Mouse (Mus musculus) CH12.LX (cell line): Measurements from ENCODE around the gene AC129217.1. TPM values are rescaled to one million over a fixed set of nuclear protein-coding genes. Genes with fewer than 3 reads are reported as not detected.

Experiments
- DNase-seq: peaks from one replicate; pipeline ENCODE4 v3.0.0-alpha.2; 2013; ENCODE audit errors: extremely low read depth
- H3K27ac ChIP-seq: 2 replicates; pipeline ENCODE4 v1.5.1; 2012; ENCODE audit warnings: low read depth, mild to moderate bottlenecking, control low read depth, moderate library complexity; ENCODE audit not compliant: insufficient read depth
- H3K27me3 ChIP-seq: replicated peaks from 2 replicates; pipeline ENCODE3; 2012; ENCODE audit warnings: inconsistent platforms
- H3K36me3 ChIP-seq, 2 experiments: replicated peaks in 1 of 2; 2 replicates each; pipeline versions ENCODE3 to v1.6.1; 2012; ENCODE audit warnings: inconsistent platforms in 1 of 2, low read length in 1 of 2, mild to moderate bottlenecking in 1 of 2, mixed read lengths in 1 of 2, moderate library complexity in 1 of 2; ENCODE audit not compliant: control insufficient read depth in 1 of 2, insufficient read depth in 1 of 2
- H3K4me1 ChIP-seq, 2 experiments: 2 replicates each; pipeline ENCODE4 v1.6.1; 2012; ENCODE audit warnings: inconsistent platforms in 1 of 2, moderate library complexity in 1 of 2; ENCODE audit not compliant: insufficient read depth in 2 of 2, control insufficient read depth in 1 of 2
- H3K4me2 ChIP-seq: 2 replicates; pipeline ENCODE4 v1.6.1; 2012; ENCODE audit warnings: low read depth, mild to moderate bottlenecking, control low read depth; ENCODE audit not compliant: poor library complexity, insufficient read depth, severe bottlenecking
- H3K4me3 ChIP-seq, 3 experiments: fragments of 150-350 bp in 1 of 3; sonication (generic) in 1 of 3; replicated peaks in 1 of 3; 2 replicates each; pipeline versions ENCODE3 to v1.5.1; 2011 to 2012; ENCODE audit warnings: low read depth in 2 of 3, low read length in 2 of 3, mild to moderate bottlenecking in 2 of 3, moderate library complexity in 2 of 3, control low read depth in 1 of 3, improper control_type of control experiment in 1 of 3, inconsistent platforms in 1 of 3, mixed read lengths in 1 of 3; ENCODE audit not compliant: poor library complexity in 1 of 3
- H3K79me2 ChIP-seq: replicated peaks from 2 replicates; pipeline ENCODE4 v1.6.1; 2012; ENCODE audit warnings: mild to moderate bottlenecking, moderate library complexity; ENCODE audit not compliant: control insufficient read depth, poor library complexity, insufficient read depth, severe bottlenecking; ENCODE audit errors: extremely low read depth
- H3K9ac ChIP-seq: 2 replicates; pipeline ENCODE4 v1.6.1; 2012; ENCODE audit warnings: low read depth, mild to moderate bottlenecking, control low read depth, moderate library complexity; ENCODE audit not compliant: insufficient read depth
- H3K9me3 ChIP-seq: replicated peaks from 2 replicates; pipeline ENCODE3; 2012; ENCODE audit warnings: low read length, inconsistent platforms, mixed read lengths
- BHLHE40 ChIP-seq: IDR thresholded peaks from 2 replicates; pipeline ENCODE4 v1.6.1; 2011; ENCODE audit warnings: mild to moderate bottlenecking, low read depth, low read length, improper control_type of control experiment
- CHD2 ChIP-seq: IDR thresholded peaks from 2 replicates; pipeline ENCODE4 v1.6.1; 2011; ENCODE audit warnings: low read length, improper control_type of control experiment
- CTCF ChIP-seq, 2 experiments: IDR thresholded peaks in 1 of 2; conservative IDR thresholded peaks in 1 of 2; 2 replicates each; pipeline ENCODE4 v1.5.1; 2011 to 2012; ENCODE audit warnings: low read depth in 2 of 2, low read length in 2 of 2, improper control_type of control experiment in 1 of 2, inconsistent platforms in 1 of 2, mild to moderate bottlenecking in 1 of 2, moderate library complexity in 1 of 2
- ELF1 ChIP-seq: IDR thresholded peaks from 2 replicates; pipeline ENCODE4 v1.6.1; 2014; ENCODE audit warnings: low read depth, mild to moderate bottlenecking, inconsistent platforms, low read length, improper control_type of control experiment
- GABPA ChIP-seq: IDR thresholded peaks from 2 replicates; pipeline ENCODE4 v1.6.1; 2012; ENCODE audit warnings: low read depth, low read length, improper control_type of control experiment, inconsistent platforms; ENCODE audit not compliant: insufficient replicate concordance
- HCFC1 ChIP-seq: IDR thresholded peaks from 2 replicates; pipeline ENCODE4 v1.6.1; 2012; ENCODE audit warnings: low read depth, mild to moderate bottlenecking, inconsistent platforms, low read length, improper control_type of control experiment
- IRF4 ChIP-seq: IDR thresholded peaks from 2 replicates; pipeline ENCODE4 v1.6.1; 2014; ENCODE audit warnings: low read depth, mild to moderate bottlenecking, inconsistent platforms, low read length, improper control_type of control experiment
- JUN ChIP-seq: IDR thresholded peaks from 2 replicates; pipeline ENCODE4 v1.6.1; 2011; ENCODE audit warnings: low read depth, mild to moderate bottlenecking, low read length, improper control_type of control experiment, moderate library complexity; ENCODE audit not compliant: insufficient read depth
- MAX ChIP-seq: IDR thresholded peaks from 2 replicates; pipeline ENCODE4 v1.6.1; 2011; ENCODE audit warnings: low read length, improper control_type of control experiment
- MXI1 ChIP-seq: IDR thresholded peaks from 2 replicates; pipeline ENCODE4 v1.6.1; 2011; ENCODE audit warnings: mild to moderate bottlenecking, low read depth, low read length, improper control_type of control experiment
- NELFE ChIP-seq: IDR thresholded peaks from 2 replicates; pipeline ENCODE4 v1.6.1; 2011; ENCODE audit warnings: low read depth, low read length, improper control_type of control experiment
- NRF1 ChIP-seq: IDR thresholded peaks from 2 replicates; pipeline ENCODE4 v1.6.1; 2014; ENCODE audit warnings: low read depth, mild to moderate bottlenecking, inconsistent platforms, low read length, improper control_type of control experiment, moderate library complexity
- POLR2A ChIP-seq: IDR thresholded peaks from 2 replicates; pipeline ENCODE4 v1.6.1; 2011; ENCODE audit warnings: low read depth, mild to moderate bottlenecking, improper control_type of control experiment, low read length
- POLR2AphosphoS2 ChIP-seq: IDR thresholded peaks from 2 replicates; pipeline ENCODE4 v1.6.1; 2011; ENCODE audit warnings: low read depth, low read length, improper control_type of control experiment
- RAD21 ChIP-seq: IDR thresholded peaks from 2 replicates; pipeline ENCODE4 v1.6.1; 2011; ENCODE audit warnings: low read depth, mild to moderate bottlenecking, low read length, improper control_type of control experiment, moderate library complexity
- TBP ChIP-seq: conservative IDR thresholded peaks from 2 replicates; pipeline ENCODE4 v1.6.1; 2011; ENCODE audit warnings: low read depth, low read length, improper control_type of control experiment
- UBTF ChIP-seq: IDR thresholded peaks from 2 replicates; pipeline ENCODE4 v1.6.1; 2012; ENCODE audit warnings: low read depth, mild to moderate bottlenecking, inconsistent platforms, low read length, improper control_type of control experiment, moderate library complexity
- USF1 ChIP-seq: IDR thresholded peaks from 2 replicates; pipeline ENCODE4 v1.6.1; 2014; ENCODE audit warnings: low read depth, mild to moderate bottlenecking, inconsistent platforms, low read length, improper control_type of control experiment
- USF2 ChIP-seq: conservative IDR thresholded peaks from 2 replicates; pipeline ENCODE4 v1.6.1; 2011; ENCODE audit warnings: low read depth, low read length, improper control_type of control experiment
- ZMIZ1 ChIP-seq: IDR thresholded peaks from 2 replicates; pipeline ENCODE4 v1.6.1; 2012; ENCODE audit warnings: low read depth, mild to moderate bottlenecking, inconsistent platforms, low read length, improper control_type of control experiment
- ZNF384 ChIP-seq: IDR thresholded peaks from 2 replicates; pipeline ENCODE4 v1.6.1; 2012; ENCODE audit warnings: low read depth, low read length, improper control_type of control experiment, inconsistent platforms
- dilution Hi-C: fragments of 300-500 bp; cut with MboI; formaldehyde crosslinking; loops from 2 replicates; pipeline ENCODE4 v1.14.3; 2020; ENCODE audit warnings: low sequenced_read_pairs; ENCODE audit not compliant: extremely low pct_unique_long_range_greater_than_20kb, extremely low pct_ligation_motif_present
- in situ Hi-C: fragments of 300-500 bp; cut with MboI; formaldehyde crosslinking; loops from 3 replicates; pipeline ENCODE4 v1.14.3; 2019; ENCODE audit warnings: low sequenced_read_pairs, low pct_ligation_motif_present, low pct_unique_long_range_greater_than_20kb, mixed read lengths
- polyA plus RNA-seq: library from polyadenylated mRNA; unstranded; fragments of >175 nt; gene quantifications from 2 replicates; pipeline ENCODE4 v1.2.1, GENCODE M21; 2012; ENCODE audit warnings: low read depth; ENCODE audit not compliant: insufficient read length
- total RNA-seq, 2 experiments: library from RNA; depleted of rRNA; stranded (reverse); fragments of 300-350 nt in 1 of 2; fragments of >200 nt in 1 of 2; gene quantifications; 2 replicates each; pipeline ENCODE4 v1.2.3; 2012 to 2014

Gene AC129217.1
- total and polyA plus RNA-seq, 3 experiments = 0.25 to 77.4 (median 5.1) TPM

DNA sequence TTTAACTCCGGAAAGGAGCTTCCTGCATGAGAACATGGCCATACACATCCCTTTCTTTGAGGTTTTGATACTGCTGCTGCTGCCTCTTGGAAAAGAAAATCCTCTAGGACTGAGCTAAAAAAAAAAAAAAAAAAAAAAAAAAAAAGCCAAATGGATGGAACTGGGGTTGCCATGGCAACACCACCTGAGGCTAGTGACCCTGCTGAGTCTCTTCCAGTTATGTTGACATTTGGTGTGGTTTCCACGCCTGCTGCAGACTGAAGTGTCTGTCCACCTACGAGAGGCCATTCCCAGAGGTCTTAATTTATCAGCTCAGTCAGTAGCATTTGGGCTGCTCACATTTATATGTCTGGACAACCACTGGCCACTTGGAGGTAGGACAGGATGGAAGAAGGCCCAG, 41.1 kb upstream of the AC129217.1 start:
- dilution Hi-C loops (no loop called here), in situ Hi-C loops (no loop called here)
- H3K36me3 ChIP-seq = peaks cover 12 to 33% of the 10 kb centered on the region in 2 experiments
- H3K9me3 ChIP-seq = peaks cover 6% of the 10 kb centered on the region
- no peaks in the 10 kb centered on the region; the same call in 1 of the 2 replicates for H3K79me2 ChIP-seq
- DNase-seq = no peak
- H3K4me1 ChIP-seq = peaks cover 2 to 17% of the 10 kb centered on the region in 2 experiments; a peak in 3 of 4 replicates
- TF ChIP-seq ZNF384 = peak; percentile 56
- TF ChIP-seq POLR2AphosphoS2 = no peak
- no peak overlapping the region for H3K4me3 ChIP-seq
- no peak overlapping the region for H3K9ac ChIP-seq
- no peaks in the 10 kb centered on the region for H3K27me3 ChIP-seq
- no peak overlapping the region for H3K4me2 ChIP-seq
- no peak overlapping the region for H3K27ac ChIP-seq

DNA sequence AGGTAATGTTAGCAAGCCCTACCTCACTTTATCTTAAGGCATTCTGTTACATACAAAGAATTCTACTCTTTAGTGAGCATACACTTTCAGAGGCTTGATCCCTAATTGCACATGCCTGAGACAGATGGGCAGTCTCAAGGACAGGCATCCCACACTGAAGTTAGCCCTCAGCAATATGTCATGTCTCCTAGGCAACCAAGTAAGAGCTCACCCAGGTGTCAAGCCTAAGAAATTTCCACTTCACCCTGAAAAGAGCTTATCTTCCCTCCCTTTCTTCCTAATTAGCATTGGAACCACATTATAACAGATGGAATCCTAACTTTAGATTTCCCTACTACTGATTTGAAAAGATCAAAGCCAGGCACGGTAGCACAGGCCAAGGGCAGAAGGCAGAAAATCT, 40.4 kb upstream of the AC129217.1 start:
- no peak for TF ChIP-seq POLR2A
- no peak for TF ChIP-seq IRF4
- TF ChIP-seq CHD2 = no peak
- no peak for TF ChIP-seq BHLHE40
- TF ChIP-seq ELF1 = no peak
- TF ChIP-seq TBP = no peak
- TF ChIP-seq NRF1 = no peak
- TF ChIP-seq UBTF = no peak
- TF ChIP-seq NELFE = no peak
- no peak for TF ChIP-seq USF2
- no peak for TF ChIP-seq GABPA
- no peak for TF ChIP-seq JUN
- no peak for TF ChIP-seq CTCF (conservative IDR thresholded peaks at IDR 0.05 in 1 of 2, IDR thresholded peaks at IDR 0.05 in 1 of 2; ENCODE audit: low read depth in 2 of 2, low read length in 2 of 2)
- TF ChIP-seq MAX = no peak
- no peak for TF ChIP-seq USF1
- TF ChIP-seq HCFC1 = no peak
- no peak for TF ChIP-seq MXI1
- TF ChIP-seq ZMIZ1 = no peak
- no peak for TF ChIP-seq POLR2AphosphoS2
- no peak for TF ChIP-seq RAD21
- H3K36me3 ChIP-seq = peaks cover 15 to 35% of the 10 kb centered on the region in 2 experiments
- dilution Hi-C loops = no loop called here
- H3K27me3 ChIP-seq = no peaks in the 10 kb centered on the region
- H3K79me2 ChIP-seq = no peaks in the 10 kb centered on the region; the same call in 1 of the 2 replicates
- H3K9ac ChIP-seq = no peak overlapping the region
- in situ Hi-C loops = no loop called here
- H3K4me3 ChIP-seq = no peak overlapping the region
- H3K4me1 ChIP-seq = peaks cover 2 to 17% of the 10 kb centered on the region in 2 experiments; a peak in 3 of 4 replicates
- no peak overlapping the region for H3K27ac ChIP-seq
- DNase-seq = no peak
- no peak overlapping the region for H3K4me2 ChIP-seq
- peaks cover 12% of the 10 kb centered on the region for H3K9me3 ChIP-seq
